Mouse (Mus musculus): ENCODE measurements around the gene Tpi1.
A peak's percentile ranks its signal among the peaks of the same experiment; 100 is the strongest.

Tpi1 gene

DNA sequence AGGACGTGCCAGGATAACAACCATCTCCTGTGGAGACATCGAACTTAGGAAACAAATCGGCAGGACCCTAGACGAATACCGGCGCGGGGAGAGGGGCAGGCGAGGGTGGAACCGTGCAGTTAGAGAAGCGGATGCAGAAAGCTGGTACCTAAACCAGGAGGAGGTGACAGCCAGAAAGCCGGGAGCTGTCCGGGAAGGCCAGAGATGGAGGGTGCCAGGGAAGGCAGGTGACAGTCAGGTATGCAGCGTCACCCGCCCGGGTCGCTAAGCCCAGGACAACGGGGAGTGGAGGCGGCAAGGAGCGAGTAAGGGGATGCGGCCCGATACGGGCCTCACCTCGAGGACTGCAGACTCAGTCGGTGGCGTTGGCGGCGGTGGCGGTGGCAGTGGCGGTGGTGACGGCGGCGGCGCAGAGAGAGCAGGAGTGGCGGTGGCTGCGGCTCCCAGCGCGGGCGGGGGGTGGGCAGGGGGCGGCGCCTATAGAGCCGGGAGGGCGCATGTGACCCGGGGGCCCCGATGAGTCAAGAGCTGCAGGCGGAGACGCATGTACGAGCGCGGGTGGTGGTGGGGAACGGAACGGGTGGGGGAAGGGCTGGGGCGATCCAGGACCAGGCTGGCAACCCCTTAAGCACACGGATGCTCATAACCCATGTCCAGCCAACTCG, 44.9 kb downstream of the Tpi1 start, which contains the start of gene Eno2:
Eno2 (minus strand) TSS at position 573 of the 665 bp plus-strand sequence.
- peak in 1 of 2 experiments; percentile 21 for DNase-seq

DNA sequence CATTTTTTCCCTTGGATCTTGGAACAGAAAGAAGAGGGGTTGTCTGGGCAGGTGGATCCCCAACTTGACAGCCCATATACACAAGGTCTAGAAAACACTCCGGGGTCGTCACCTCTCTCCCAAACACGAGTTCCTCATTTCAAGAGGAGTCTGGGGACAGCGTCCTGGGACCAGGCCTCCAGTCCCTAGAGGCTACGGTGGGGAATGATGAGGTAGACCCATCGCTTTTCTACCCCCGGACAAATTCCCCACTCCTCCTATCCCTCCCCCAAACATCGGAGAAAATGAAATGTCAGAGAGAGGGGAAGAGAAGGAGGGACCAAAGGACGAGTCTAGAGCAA, 45.4 kb downstream of the Tpi1 start:
- no peak for DNase-seq

DNA sequence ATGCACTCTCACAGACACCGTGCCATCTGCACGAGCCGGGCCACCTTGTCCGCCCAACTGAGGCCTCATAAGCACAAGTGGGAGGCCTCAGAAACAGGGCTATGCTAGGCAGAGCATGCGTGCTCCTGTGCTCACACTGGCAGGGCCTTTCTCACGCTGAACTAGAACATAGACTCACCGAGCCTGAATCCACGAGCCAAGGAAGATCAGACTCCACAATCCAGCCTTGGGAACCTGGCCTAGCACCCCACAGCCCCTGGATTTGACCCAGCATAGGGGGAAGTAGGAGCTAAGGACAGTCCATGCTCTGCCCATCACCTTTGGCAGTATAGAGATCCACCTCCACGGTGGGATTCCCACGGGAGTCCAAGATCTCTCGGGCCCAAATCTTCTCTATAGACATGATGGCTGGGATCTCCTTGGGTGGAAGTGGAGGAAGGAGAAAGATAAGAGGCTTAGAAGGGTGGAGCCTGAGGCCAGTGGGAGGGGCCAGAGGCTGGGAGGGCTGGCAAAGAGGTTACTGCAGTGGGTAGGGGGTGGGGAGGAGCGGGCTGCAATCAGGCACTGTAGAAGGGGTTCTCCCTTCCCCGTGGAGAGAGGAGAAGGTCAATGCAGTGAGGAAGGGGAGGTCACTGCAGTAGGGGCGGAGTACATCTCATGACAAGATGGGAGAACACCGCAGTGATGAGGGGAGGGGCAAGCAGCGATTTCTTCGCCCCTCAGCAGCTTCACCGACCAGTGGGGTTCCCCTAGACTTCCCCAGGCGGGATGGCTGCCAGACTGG, 46.0 kb downstream of the Tpi1 start:
- DNase-seq = no peak

DNA sequence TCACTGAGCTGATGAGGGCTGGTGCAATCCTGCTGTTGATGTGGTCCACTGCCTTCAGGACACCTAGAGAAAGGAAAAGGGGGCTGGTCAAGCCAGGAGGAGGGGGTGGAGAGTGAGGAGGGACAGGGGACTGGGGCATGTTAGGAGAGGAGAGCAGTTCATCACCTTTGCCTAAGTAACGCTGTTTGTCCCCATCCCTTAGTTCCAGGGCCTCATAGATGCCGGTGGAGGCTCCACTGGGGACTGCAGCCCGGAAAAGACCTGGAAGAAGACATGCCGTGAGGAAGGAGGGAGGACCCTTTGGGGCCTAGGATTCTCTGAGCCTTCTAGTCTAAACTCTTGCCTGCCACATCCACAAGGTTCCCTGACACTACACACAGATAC, 46.6 kb downstream of the Tpi1 start:
- no peak for DNase-seq

DNA sequence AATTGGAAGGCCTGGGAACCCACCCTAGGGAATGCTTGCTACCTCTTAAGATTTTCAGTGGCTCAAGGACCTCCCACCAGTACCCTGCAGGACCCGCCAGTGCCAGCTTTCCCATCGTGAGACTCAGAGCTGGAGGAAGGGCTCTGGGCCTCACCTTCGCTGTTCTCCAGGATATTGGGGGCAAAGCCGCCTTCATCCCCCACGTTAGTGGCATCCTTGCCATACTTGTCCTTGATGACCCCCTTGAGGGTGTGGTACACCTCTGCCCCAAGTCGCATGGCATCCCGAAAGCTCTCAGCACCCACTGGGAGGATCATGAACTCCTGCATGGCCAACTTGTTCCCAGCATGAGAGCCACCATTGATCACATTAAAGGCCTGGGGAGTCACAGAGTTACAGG, 48.1 kb downstream of the Tpi1 start:
- DNase-seq = no peak
